Mouse (Mus musculus) testis, adult 2 months (tissue): ENCODE data around the gene Spag17. TPM values are rescaled to one million over a fixed set of nuclear protein-coding genes. Genes with fewer than 3 reads are reported as not detected.

Source experiments
- H3K27ac ChIP-seq: fragments of 200-500 bp; 2 replicates; pipeline ENCODE4 v1.5.1; 2012; ENCODE audit warnings: low read depth, low read length; ENCODE audit not compliant: control insufficient read depth, insufficient read depth
- H3K27me3 ChIP-seq: fragments of 200-500 bp; 2 replicates; pipeline ENCODE4 v1.6.1; 2012; ENCODE audit warnings: mild to moderate bottlenecking, low read length, moderate library complexity; ENCODE audit not compliant: control insufficient read depth, insufficient read depth
- H3K36me3 ChIP-seq: fragments of 200-500 bp; 2 replicates; pipeline ENCODE4 v1.6.1; 2012; ENCODE audit warnings: mild to moderate bottlenecking, low read length; ENCODE audit not compliant: control insufficient read depth, insufficient read depth
- H3K4me1 ChIP-seq: fragments of 200-500 bp; 2 replicates; pipeline ENCODE4 v1.6.1; 2012; ENCODE audit warnings: low read length; ENCODE audit not compliant: control insufficient read depth, insufficient read depth
- H3K4me3 ChIP-seq: fragments of 200-500 bp; 2 replicates; pipeline ENCODE4 v1.5.1; 2012; ENCODE audit warnings: low read depth, mild to moderate bottlenecking, low read length, moderate library complexity, mixed read lengths; ENCODE audit not compliant: control insufficient read depth
- CTCF ChIP-seq: fragments of 200-500 bp; IDR thresholded peaks from 2 replicates; pipeline ENCODE4 v1.5.1; 2012; ENCODE audit warnings: low read depth, mild to moderate bottlenecking, inconsistent platforms, low read length, moderate library complexity; ENCODE audit not compliant: control insufficient read depth, insufficient read depth, insufficient replicate concordance
- POLR2A ChIP-seq: fragments of 200-500 bp; IDR thresholded peaks from 2 replicates; pipeline ENCODE4 v1.6.1; 2012; ENCODE audit warnings: low read depth, mild to moderate bottlenecking, inconsistent platforms, low read length, moderate library complexity; ENCODE audit not compliant: control insufficient read depth
- polyA plus RNA-seq: library from polyadenylated mRNA; depleted of rRNA; stranded (reverse); fragments of >200 nt; gene quantifications from 2 replicates; pipeline ENCODE4 v1.2.3, GENCODE M21; 2012

The Spag17 gene
- polyA plus RNA-seq, 1 experiment = 47.0 TPM

- TF ChIP-seq CTCF = no peak
- no peak for TF ChIP-seq POLR2A
- Histone ChIP-seq H3K27ac (no peak overlapping the region), H3K4me3 (no peak overlapping the region), H3K4me1 (no peaks in the 10 kb centered on the region), H3K27me3 (no peaks in the 10 kb centered on the region), H3K36me3 (no peaks in the 10 kb centered on the region)
Observed at GRCm38 (mm10) chr3:99930920-99931620, 45.9 kb downstream of the Spag17 start.

GRCm38 (mm10) chr3:99936159-99936558 lies 51.0 kb downstream of the Spag17 start:
- no peaks in the 10 kb centered on the region for H3K36me3 ChIP-seq
- no peak overlapping the region for H3K4me3 ChIP-seq
- no peaks in the 10 kb centered on the region for H3K4me1 ChIP-seq
- TF ChIP-seq POLR2A = no peak
- peak; percentile 48; the same call in 1 of the 2 replicates for TF ChIP-seq CTCF
- no peaks in the 10 kb centered on the region for H3K27me3 ChIP-seq
- no peak overlapping the region for H3K27ac ChIP-seq

DNA sequence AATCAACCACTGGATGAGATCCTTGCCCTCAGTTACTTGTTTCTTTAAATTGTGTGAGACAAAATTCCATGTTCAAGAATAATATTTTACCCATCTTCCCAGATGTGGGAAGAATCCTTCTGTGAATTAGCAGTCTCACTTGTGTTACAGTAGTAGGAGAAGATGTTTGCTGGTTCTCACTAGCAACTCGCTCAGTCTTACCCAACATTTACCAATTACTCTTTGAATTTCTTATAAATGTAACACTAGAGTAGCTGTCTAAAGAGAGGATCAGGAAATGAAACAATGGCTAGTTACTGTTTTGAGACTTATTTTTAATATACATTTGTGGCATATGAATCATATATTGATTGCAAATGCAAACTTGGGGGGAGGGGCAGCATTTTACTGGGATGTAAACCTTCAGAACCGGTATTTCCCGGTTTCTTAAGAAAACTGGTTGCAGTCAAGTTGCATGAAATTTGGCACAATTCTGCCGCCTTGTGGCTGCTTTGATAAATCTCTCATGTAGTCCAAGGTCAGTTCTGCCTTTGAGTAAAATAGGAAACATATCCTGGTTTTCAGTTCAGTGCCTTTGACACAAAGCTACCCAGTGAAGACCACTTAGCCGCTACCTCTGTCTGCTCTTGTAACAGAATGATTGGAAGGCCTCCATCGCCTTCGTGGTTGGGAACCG lies 53.5 kb downstream of the Spag17 start:
- Histone ChIP-seq H3K4me1 (no peaks in the 10 kb centered on the region), H3K36me3 (no peaks in the 10 kb centered on the region)

GRCm38 (mm10) chr3:99945171-99945570 lies 60.0 kb downstream of the Spag17 start:
- no peak for TF ChIP-seq CTCF
- Histone ChIP-seq H3K27ac (no peak overlapping the region), H3K36me3 (no peaks in the 10 kb centered on the region), H3K4me3 (no peak overlapping the region), H3K4me1 (no peaks in the 10 kb centered on the region), H3K27me3 (no peaks in the 10 kb centered on the region)

More for the DNA sequence above, 53.5 kb downstream of the Spag17 start:
- no peak for TF ChIP-seq CTCF
- no peak for TF ChIP-seq POLR2A
- Histone ChIP-seq H3K27me3 (no peaks in the 10 kb centered on the region), H3K4me3 (no peak overlapping the region), H3K27ac (no peak overlapping the region)

DNA sequence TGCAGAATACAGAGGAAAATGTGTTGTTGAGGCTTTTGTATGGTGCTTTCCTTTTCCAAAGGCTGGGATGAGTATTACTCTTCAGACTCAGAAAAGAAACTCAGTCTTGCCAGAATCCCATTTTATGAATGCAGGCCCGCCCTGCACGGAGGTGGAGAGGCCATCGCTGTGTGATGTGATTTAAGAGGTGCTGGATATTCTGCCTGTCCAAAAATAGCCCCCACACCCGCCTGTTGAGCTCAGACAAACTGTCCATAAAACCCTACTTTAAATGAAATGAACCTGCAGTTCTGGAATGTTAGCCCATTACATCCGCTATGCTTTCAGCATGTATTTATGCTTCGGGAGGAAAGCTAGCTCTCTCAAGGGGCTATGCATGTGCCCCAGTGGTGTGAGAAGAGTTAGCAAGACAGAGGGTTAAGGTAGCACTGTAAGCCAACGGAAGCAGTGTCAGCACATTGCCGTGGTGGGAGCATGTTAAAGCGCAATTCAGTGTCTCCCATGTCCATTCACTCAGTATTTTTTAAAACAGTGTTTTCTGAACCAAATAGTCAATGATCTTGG lies 68.9 kb downstream of the Spag17 start:
- no peaks in the 10 kb centered on the region for H3K27me3 ChIP-seq
- H3K27ac ChIP-seq = no peak overlapping the region
- no peak overlapping the region for H3K4me3 ChIP-seq
- TF ChIP-seq POLR2A (no peak), CTCF (no peak)
- H3K36me3 ChIP-seq = no peaks in the 10 kb centered on the region
- no peaks in the 10 kb centered on the region for H3K4me1 ChIP-seq

DNA sequence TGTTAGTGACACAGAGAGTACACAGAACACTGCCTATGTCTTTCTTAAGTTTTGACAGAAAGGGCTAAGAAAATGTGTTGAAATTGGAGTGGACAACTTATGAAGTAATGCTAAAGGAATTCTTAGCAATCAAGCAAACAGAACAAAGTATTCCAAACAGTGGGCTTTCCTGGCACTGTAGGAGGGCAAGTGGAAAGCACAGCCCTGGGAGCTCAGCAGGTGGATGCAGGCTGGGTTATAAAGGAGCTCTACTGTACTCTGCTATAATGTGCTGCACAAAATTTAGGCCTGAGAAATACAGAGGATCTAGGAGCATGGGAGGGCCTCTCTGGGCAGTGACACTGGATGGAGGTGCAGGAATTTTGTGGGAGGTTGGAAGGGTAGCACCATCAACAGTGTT lies 71.3 kb downstream of the Spag17 start:
- Histone ChIP-seq H3K4me3 (no peak overlapping the region), H3K4me1 (no peaks in the 10 kb centered on the region), H3K27ac (no peak overlapping the region), H3K27me3 (no peaks in the 10 kb centered on the region), H3K36me3 (no peaks in the 10 kb centered on the region)
- TF ChIP-seq POLR2A (no peak), CTCF (no peak)

GRCm38 (mm10) chr3:99959805-99960485 lies 74.7 kb downstream of the Spag17 start:
- TF ChIP-seq CTCF (no peak), POLR2A (no peak)
- no peaks in the 10 kb centered on the region for H3K36me3 ChIP-seq
- H3K4me3 ChIP-seq = no peak overlapping the region
- H3K27me3 ChIP-seq = no peaks in the 10 kb centered on the region
- no peak overlapping the region for H3K27ac ChIP-seq
- H3K4me1 ChIP-seq = no peaks in the 10 kb centered on the region
